Mouse (Mus musculus) erythroblast, embryonic 14.5 days (primary cell): Measurements from ENCODE around the gene Mybpc2.

ENCODE experiments used
- GATA1 ChIP-seq: IDR thresholded peaks from 2 replicates; pipeline ENCODE4 v1.6.1; 2012; ENCODE audit warnings: low read length, inconsistent platforms, mixed read lengths
- TAL1 ChIP-seq: IDR thresholded peaks from 3 replicates; pipeline ENCODE4 v1.6.1; 2012; ENCODE audit warnings: low read length, inconsistent platforms, mixed read lengths

DNA sequence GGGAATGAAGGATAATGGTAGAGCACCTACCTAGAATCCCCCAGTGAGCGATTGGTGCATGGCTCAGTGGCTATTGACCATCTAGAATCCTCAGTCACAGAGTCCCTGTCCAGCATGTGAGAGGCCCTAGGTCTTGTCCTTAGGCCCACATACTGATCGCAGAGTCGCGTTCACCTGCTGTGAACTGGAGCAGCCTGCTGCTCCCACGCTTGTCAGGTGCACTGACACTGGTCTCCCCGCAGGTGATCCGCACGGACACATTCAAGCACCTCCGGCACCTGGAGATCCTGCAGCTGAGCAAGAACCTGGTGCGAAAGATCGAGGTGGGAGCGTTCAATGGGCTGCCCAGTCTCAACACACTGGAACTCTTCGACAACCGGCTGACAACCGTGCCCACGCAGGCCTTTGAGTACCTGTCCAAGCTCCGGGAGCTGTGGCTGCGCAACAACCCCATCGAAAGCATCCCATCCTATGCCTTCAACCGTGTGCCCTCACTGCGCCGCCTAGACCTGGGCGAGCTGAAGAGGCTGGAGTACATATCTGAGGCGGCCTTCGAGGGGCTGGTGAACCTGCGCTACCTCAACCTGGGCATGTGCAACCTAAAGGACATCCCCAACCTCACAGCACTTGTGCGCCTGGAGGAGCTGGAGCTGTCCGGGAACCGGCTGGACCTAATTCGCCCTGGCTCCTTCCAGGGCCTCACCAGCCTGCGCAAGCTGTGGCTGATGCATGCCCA is 63.5 kb downstream of the Mybpc2 start:
- TF ChIP-seq TAL1 (no peak), GATA1 (no peak)
